Mouse (Mus musculus): ENCODE results near the gene Vps54.
"Not testable (repeated sequence)": the region's sequence is repeated elsewhere in the genome, so short reads cannot be mapped to it uniquely, and the experiment has no call there.

The Vps54 gene

GRCm38 (mm10) chr11:21239021-21239661 is at the start of gene Vps54:
Gene Vps54, plus strand, starts transcription at chr11:21239281.
- DNase-seq, result peak; percentile 63 to 74

- DNase-seq, result not testable (repeated sequence)
These were observed 47.3 kb upstream of the Vps54 start for GRCm38 (mm10) chr11:21191821-21192220.

DNA sequence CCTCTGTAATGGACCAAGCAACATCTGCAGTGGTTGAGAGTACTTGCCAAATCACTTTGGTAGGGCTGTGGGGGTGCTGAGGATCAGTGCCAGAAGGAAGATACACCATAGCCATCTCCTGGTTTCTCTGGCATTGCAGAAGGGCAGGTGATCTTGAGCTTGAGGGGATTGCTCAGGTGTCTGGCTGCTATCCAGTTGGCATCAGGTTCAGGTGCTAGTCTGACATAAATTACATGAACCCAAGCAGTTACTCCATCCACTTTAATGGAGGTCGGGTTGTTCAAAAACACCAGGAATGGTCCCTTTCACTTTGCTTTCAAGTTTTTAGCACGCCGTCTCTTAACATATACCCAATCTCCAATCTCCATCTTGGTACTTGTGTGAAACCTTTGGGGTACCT is 44.2 kb upstream of the Vps54 start:
- no peak for DNase-seq

DNA sequence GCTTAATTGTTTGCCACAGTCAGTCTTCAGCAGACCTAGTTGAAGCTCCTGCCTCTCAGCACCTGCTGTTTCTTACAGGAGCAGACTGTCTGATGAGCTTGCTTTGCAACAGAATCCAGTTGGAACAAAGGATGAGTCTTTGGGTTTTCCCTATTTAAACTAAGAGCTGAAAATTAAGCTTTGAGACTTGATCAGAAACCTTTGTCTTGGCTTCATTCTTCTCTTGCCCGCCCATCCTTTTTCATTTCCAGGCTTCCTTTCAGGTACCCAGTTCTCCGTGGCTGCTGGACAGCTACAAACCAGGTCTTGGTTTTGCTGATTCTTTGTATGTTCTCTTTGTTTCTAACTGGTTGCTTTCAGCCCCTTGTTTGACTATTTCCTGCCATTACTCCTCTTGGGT is 30.0 kb upstream of the Vps54 start:
- no peak for DNase-seq

DNA sequence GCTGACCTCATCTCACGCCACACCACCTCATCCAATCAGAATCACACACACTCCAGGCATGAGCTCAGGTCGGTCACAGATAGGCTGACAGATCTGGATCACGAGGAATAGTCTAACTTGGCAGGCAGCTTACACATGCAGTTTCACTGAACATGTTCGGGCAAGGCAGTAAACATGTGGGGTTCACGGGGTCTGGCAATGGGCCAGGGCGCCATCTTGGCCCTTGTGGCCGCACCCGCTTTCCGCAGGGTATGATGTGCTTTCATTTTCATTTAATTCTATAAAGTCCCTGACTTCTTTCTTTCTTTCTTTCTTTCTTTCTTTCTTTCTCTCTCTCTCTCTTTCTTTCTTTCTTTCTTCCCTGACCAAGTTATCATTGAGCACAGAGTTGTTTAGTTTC is 29.4 kb upstream of the Vps54 start:
- DNase-seq, result not testable (repeated sequence)

- no peak for DNase-seq
These were observed 21.7 kb upstream of the Vps54 start for GRCm38 (mm10) chr11:21217419-21217818.

DNA sequence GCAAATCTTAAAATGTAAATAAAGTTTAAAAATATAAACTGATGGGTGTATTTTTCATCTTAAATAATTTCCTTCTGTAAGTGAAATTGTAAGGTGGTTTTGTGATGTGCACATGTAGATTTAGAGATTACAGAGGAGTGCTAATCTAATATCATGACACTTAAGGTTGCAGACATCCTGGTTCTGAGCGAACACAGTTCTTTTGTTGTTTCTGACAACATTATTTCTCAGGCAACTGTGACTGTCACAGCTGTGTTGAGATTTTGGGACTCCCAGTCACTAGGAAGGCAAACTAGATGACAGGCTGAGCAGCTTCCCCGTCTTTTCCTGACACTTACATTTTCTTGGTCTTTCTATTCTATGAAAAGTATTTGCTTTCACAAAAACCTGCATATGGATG is 19.8 kb upstream of the Vps54 start:
- no peak for DNase-seq

DNA sequence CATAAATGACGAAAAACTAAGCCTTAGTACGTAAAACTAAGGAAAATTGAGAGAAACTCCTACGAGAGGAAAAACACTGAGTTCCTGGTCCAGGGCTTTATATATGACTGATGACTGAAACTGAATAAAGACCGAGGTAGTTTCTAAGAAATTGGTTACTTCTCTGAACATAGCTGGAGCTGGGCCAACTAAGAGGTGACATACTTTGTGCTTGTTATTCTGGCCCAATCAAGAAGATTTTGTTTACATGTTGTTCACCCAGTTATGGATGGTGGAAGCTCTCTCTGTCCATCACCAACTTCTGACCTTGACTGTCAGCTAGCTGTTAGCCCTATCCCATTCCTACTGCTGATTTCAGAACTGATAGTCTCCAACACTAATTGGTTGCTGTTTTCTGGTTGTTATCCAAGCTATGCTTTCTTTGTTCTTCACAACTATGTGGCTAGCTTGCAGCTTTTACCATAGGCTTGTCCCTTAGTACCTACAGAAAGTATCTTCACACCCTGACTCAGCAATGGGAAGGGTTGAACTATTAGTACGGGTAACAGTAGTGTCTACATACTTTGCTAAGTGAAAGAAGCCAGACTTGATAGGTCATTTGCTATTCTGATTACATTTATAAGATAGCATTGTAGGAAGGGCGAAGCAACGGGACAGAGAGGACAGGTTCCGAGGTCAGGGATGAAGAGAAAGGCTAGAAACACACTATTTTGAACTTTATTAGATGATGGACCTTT is 19.1 kb upstream of the Vps54 start:
- DNase-seq, result no peak

GRCm38 (mm10) chr11:21220754-21221153 is 18.3 kb upstream of the Vps54 start:
- no peak for DNase-seq

DNA sequence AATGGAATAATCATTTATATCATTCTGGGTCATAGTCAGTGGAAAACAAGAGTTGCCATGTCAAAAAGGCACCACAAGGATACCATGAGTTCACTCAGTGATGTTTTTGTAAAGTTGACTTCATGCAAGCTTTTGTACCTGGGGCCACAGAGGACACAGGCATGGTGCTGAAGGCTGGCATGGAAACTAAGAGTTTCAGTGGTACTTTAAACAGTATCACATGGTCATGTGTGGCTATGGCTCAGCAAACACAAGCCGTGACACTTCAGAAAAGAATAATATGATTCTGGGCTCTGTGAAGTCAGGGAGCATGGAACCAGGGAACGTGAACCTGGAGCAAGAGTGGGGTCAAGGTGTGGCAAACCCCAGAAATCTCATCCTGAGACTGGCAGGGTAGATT is 17.7 kb upstream of the Vps54 start:
- DNase-seq, result no peak

- DNase-seq, result no peak
These were observed 16.4 kb upstream of the Vps54 start for GRCm38 (mm10) chr11:21222606-21223207.

DNA sequence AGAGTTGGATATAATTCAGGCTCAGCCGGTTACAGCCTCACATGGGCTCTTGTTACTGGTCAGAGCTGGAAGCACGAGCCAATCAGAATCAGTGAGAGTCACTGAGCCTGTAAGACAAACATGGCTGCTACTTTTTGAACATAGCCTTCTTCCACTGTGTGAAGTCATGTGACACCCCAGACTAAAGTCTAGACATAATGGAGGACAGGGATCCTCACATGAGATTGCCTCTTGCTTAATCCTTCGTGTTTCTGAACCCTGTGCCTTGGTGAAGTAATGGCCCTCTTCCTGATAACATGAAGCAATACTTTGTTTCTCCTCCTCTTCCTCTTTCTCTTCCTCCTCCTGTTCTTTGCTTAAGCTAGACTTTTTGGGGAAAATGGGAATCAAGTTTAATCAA is 15.5 kb upstream of the Vps54 start:
- no peak for DNase-seq

GRCm38 (mm10) chr11:21224041-21224440 is 15.0 kb upstream of the Vps54 start:
- no peak for DNase-seq

- DNase-seq, result no peak
These were observed 14.6 kb upstream of the Vps54 start for GRCm38 (mm10) chr11:21224446-21224845.

DNA sequence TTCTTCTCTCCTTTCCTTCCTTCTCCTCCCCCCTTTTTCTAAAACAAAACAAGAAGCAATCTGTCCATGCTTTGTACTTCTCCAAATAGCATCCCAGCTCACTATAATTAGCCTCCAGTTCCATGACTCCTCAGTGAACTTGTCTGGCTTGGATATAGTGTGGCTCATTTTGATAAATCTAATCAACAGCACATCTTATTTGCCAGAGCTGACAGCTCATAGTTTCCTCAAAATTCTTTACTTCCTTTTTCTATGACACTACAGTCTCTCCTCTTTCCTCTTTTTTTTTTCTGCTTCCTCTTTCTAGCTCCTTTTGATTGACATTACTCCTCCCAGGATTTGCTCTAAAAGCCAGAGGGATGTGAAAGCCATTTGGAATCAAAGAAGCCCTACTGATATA is 14.1 kb upstream of the Vps54 start:
- no peak for DNase-seq

- DNase-seq, result no peak
These were observed 3.7 kb upstream of the Vps54 start for GRCm38 (mm10) chr11:21235381-21235780.

- DNase-seq, result no peak
These were observed 3.3 kb upstream of the Vps54 start for GRCm38 (mm10) chr11:21235821-21236220.

DNA sequence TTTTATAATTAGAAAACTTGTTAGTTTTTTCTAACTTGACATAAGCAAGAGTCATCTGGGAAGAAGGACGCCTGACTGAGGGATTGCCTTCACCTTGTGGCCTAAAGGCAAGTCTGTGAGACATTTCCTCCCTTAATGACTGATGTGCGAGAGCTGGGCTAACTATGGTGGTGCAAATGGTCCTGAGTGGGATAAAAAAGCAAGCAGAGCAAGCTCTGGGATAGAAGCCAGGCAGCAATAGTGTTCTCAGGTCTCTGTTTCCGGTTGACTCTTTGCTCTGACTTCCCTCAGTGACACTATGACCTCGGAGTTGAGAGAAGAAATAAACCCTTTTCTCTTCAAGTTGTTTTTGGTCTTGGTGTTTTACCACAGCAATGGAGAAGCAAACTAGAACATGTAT is 2.1 kb upstream of the Vps54 start:
- DNase-seq, result no peak

DNA sequence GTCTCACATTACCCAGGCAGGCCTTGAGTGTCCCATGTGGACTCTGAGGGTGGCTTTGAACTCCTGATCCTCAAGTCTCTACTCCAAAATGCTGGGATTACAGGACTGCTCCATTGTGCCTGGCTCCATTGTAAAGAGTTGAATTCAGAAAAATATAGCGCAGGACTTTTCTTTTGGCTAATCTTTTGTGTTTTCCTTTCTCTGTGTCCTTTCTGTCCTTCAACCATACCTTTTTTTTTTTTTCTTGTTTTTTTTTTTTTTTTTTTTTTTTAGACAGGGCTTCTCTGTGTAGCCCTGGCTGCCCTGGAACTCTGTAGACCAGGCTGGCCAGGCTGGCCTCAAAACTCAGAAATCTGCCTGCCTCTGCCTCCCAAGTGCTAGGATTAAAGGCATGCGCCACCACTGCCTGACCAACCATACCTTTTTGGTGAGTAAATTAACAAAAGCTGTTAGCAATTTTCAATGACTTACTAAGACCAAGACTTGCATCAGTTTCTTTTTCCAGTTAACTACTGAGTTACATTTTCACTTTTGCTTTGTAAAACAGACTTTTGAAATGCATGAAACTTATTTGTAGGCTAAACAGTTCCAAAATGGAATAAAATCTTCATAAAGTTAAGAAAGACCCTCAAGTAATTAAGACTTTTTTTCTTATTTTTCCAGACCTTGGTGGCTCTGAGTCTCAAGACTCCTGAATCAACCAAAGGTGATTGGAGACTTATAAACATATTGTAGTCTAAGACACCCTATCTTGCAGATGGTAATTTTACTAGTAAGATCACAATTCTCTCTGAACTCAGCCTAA is 1.4 kb upstream of the Vps54 start:
- DNase-seq, result no peak

DNA sequence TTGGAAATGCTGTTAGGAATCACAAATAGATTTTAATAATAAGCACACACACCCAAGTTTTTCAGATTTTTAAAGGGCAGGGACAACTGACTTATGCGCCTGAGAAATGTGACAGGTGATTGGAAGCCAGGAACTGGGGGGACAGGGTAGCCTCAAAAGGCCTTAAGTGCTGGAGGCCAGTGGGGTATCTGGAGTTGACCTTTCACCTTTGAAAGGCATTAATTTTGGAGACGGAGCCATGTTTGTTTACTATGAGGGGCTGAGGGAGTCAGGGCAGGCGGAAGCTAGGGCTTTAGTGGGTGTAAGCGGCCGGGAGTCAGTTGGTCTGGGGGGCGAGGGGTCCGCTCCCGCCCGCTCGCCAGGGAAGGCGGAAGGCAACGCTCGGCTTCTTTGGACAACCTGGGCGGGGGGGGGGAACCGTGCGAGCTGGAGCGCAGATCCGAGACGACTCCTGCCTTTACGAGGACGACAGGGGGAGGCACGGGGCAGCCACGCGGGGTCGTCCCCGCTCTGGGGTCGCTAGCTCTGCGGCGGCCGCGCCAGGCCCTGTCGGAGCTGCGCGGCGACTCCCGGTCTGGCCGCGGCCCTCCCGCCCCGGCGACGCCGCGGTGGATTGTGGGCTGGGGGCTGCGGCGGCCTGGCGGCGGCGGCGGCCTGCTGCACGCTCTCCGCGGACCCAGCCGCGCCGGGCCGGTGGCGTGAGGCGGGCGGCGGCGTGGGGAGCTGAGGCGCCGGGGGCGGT is 631 bp upstream of the Vps54 start:
- peak in 1 of 2 experiments; percentile 64 for DNase-seq

DNA sequence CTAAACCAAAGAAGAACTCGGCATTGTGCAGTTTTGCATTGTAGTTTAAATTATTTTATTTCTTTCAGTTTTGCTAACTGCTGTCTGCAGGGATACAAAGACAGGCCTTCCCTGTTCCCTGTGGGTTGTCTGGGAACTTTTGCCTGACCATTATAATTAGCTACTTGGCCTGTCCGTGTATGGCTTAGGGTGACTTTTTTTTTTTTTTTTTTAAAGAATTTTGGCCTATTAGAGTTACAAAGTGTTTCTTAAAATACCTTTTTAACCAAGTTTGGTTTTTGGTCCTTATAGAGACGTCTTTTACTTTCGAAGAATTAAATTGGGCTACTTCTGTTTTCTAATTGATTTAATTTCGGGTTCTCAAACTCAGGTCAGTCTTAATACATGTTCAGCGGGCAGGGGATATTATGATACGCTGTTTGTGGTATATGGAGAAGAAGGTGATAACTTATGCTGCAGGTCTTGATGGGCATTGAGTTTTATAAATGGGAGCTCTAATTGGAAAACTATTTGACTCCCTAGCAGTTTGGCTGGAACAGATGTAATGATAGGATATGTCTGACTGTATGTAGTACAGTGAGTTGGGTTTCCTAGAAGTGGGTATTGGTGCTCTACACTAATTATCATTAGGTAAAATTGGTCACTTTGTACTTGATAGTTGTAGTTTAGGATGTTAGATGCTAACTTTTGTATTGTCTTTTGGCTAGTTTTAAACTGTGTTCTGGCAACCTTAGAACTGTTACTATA is 855 bp downstream of the Vps54 start:
- DNase-seq, result no peak

- DNase-seq, result no peak
These were observed 2.3 kb downstream of the Vps54 start for GRCm38 (mm10) chr11:21241351-21241750.

Measured in B cell, adult 2 months (primary cell).